Mouse (Mus musculus) ES-Bruce4 (cell line): ENCODE data around the gene Gm42669. TPM values are rescaled to one million over a fixed set of nuclear protein-coding genes. Genes with fewer than 3 reads are reported as not detected.

ENCODE experiments used
- H3K27ac ChIP-seq: 2 replicates; pipeline ENCODE4 v1.5.1; 2012; ENCODE audit warnings: low read length, inconsistent platforms; ENCODE audit not compliant: insufficient read depth
- H3K27me3 ChIP-seq: 2 replicates; pipeline ENCODE4 v1.6.1; 2012; ENCODE audit warnings: mild to moderate bottlenecking, low read length, inconsistent platforms; ENCODE audit not compliant: control insufficient read depth, poor library complexity, insufficient read depth, severe bottlenecking
- H3K36me3 ChIP-seq: 2 replicates; pipeline ENCODE4 v1.6.1; 2012; ENCODE audit warnings: inconsistent platforms, mild to moderate bottlenecking, low read length, moderate library complexity; ENCODE audit not compliant: control insufficient read depth, poor library complexity, insufficient read depth, severe bottlenecking
- H3K4me1 ChIP-seq: one replicate; pipeline ENCODE4 v1.8.1; 2011; ENCODE audit warnings: low read length; ENCODE audit not compliant: control insufficient read depth, insufficient read depth
- H3K4me3 ChIP-seq: 2 replicates; pipeline ENCODE4 v1.5.1; 2011; ENCODE audit warnings: low read depth, mild to moderate bottlenecking, low read length
- H3K9ac ChIP-seq: 2 replicates; pipeline ENCODE4 v1.6.1; 2012; ENCODE audit warnings: low read depth, mild to moderate bottlenecking, inconsistent platforms; ENCODE audit not compliant: poor library complexity, severe bottlenecking
- H3K9me3 ChIP-seq: replicated peaks from 2 replicates; pipeline ENCODE4 v1.6.1; 2012; ENCODE audit warnings: mild to moderate bottlenecking, low read length, inconsistent platforms; ENCODE audit not compliant: control insufficient read depth, poor library complexity, insufficient read depth, severe bottlenecking
- CTCF ChIP-seq: IDR thresholded peaks from one replicate; pipeline ENCODE4 v1.8.1; 2011; ENCODE audit warnings: low read depth, low read length
- EP300 ChIP-seq: IDR thresholded peaks from 2 replicates; pipeline ENCODE4 v1.6.1; 2011; ENCODE audit warnings: low read depth, low read length; ENCODE audit not compliant: insufficient read depth
- POLR2A ChIP-seq: IDR thresholded peaks from one replicate; pipeline ENCODE4 v1.8.1; 2011; ENCODE audit warnings: low read length; ENCODE audit not compliant: insufficient read depth
- polyA plus RNA-seq: library from polyadenylated mRNA; stranded (reverse); fragments of >200 nt; gene quantifications from 2 replicates; pipeline ENCODE4 v1.2.4, GENCODE M21; 2011; ENCODE audit warnings: low read depth; ENCODE audit not compliant: missing spikeins, insufficient read depth, insufficient read length

Gene Gm42669
- polyA plus RNA-seq, 1 experiment: not detected

- H3K9ac ChIP-seq: no peak overlapping the region
Measured at GRCm38 (mm10) chr5:107480194-107480593, 27.2 kb upstream of the Gm42669 start.

GRCm38 (mm10) chr5:107488996-107489395 is 18.4 kb upstream of the Gm42669 start:
- Histone ChIP-seq H3K36me3 (no peaks in the 10 kb centered on the region), H3K4me1 (no peaks in the 10 kb centered on the region), H3K27ac (no peak overlapping the region), H3K9me3 (no peaks in the 10 kb centered on the region), H3K9ac (no peak overlapping the region), H3K4me3 (no peak overlapping the region), H3K27me3 (no peaks in the 10 kb centered on the region)
- TF ChIP-seq POLR2A (no peak), EP300 (no peak), CTCF (no peak)

More at GRCm38 (mm10) chr5:107480194-107480593, 27.2 kb upstream of the Gm42669 start:
- no peaks in the 10 kb centered on the region for H3K27me3 ChIP-seq
- H3K4me3 ChIP-seq: no peak overlapping the region
- no peaks in the 10 kb centered on the region for H3K4me1 ChIP-seq
- TF ChIP-seq EP300: no peak
- TF ChIP-seq CTCF: no peak
- no peak for TF ChIP-seq POLR2A
- H3K36me3 ChIP-seq: no peaks in the 10 kb centered on the region
- H3K9me3 ChIP-seq: no peaks in the 10 kb centered on the region
- no peak overlapping the region for H3K27ac ChIP-seq

GRCm38 (mm10) chr5:107491036-107491435 is 16.4 kb upstream of the Gm42669 start:
- no peak for TF ChIP-seq POLR2A
- no peak for TF ChIP-seq CTCF
- TF ChIP-seq EP300: no peak
- Histone ChIP-seq H3K9ac (no peak overlapping the region), H3K27ac (no peak overlapping the region), H3K9me3 (no peaks in the 10 kb centered on the region), H3K36me3 (no peaks in the 10 kb centered on the region), H3K4me1 (no peaks in the 10 kb centered on the region), H3K4me3 (no peak overlapping the region), H3K27me3 (no peaks in the 10 kb centered on the region)

- Histone ChIP-seq H3K4me3 (no peak overlapping the region), H3K9ac (no peak overlapping the region), H3K27me3 (no peaks in the 10 kb centered on the region), H3K36me3 (no peaks in the 10 kb centered on the region), H3K9me3 (no peaks in the 10 kb centered on the region), H3K27ac (no peak overlapping the region), H3K4me1 (no peaks in the 10 kb centered on the region)
- TF ChIP-seq EP300 (no peak), CTCF (no peak), POLR2A (no peak)
Measured at GRCm38 (mm10) chr5:107492471-107492870, 14.9 kb upstream of the Gm42669 start.

- Histone ChIP-seq H3K9me3 (no peaks in the 10 kb centered on the region), H3K36me3 (no peaks in the 10 kb centered on the region), H3K4me1 (no peaks in the 10 kb centered on the region), H3K9ac (no peak overlapping the region), H3K27ac (no peak overlapping the region), H3K4me3 (no peak overlapping the region), H3K27me3 (no peaks in the 10 kb centered on the region)
- TF ChIP-seq EP300 (no peak), CTCF (peak; percentile 13), POLR2A (no peak)
Measured at GRCm38 (mm10) chr5:107494759-107495158, 12.7 kb upstream of the Gm42669 start.

GRCm38 (mm10) chr5:107496047-107496446 is 11.4 kb upstream of the Gm42669 start:
- Histone ChIP-seq H3K27ac (no peak overlapping the region), H3K36me3 (no peaks in the 10 kb centered on the region), H3K9me3 (no peaks in the 10 kb centered on the region), H3K27me3 (no peaks in the 10 kb centered on the region), H3K4me3 (no peak overlapping the region), H3K9ac (no peak overlapping the region), H3K4me1 (no peaks in the 10 kb centered on the region)
- TF ChIP-seq EP300 (no peak), POLR2A (no peak), CTCF (no peak)
